Mouse (Mus musculus) activated CD4-positive, CD25-positive, alpha-beta regulatory T cell, adult 9 weeks (primary cell): ENCODE measurements around the gene Cand1. TPM values are rescaled to one million over a fixed set of nuclear protein-coding genes. Genes with fewer than 3 reads are reported as not detected.

Experiments used
- polyA plus RNA-seq: library from polyadenylated mRNA; unstranded; fragments of 100-300 nt; shearing (Covaris generic); gene quantifications from one replicate; pipeline ENCODE4 v1.2.1, GENCODE M21; 2017

Gene Cand1
- 55.9 TPM for polyA plus RNA-seq

GRCm38 (mm10) chr10:119239969-119240721, at the start of gene Cand1:
Gene Cand1, minus strand, starts transcription at chr10:119240055.

Other genes starting within 250 kb of the Cand1 start
- gene Grip1, start 213.8 kb upstream of the Cand1 start, polyA plus RNA-seq: not detected